Comparison of ENCODE assay signal across 9 mouse cellular contexts in the genomic region with DNA sequence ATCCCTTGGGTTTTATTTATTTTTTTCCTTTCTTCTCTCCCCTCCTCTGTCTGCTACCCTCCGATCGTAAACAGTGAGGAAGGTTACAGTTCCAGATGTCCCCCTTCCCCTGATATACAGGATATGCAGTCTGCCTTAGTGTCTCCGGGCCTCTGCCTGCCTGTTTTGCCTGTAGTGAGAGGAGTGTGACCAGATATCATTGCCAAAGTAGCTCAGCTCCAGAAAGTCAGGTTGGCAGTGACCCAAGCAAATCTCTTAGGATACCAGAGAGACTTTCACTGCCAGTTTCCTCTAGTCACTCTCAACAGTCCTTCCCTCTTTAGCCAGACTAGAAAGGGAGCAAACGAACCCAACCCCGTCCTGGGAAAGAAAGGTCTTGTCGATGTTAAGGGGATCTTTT.
A peak's percentile ranks its signal among the peaks of the same experiment; 100 is the strongest.
DNase-seq lines count a peak whose midpoint lies in the region; ATAC-seq lines count a peak whose summit lies in the region.
"Had no signal": no experiment of that assay in that cellular context is flagged by ENCODE, and none has a peak within 500 bp of the region (broad histone marks: within the 10 kb centered on the region; RNA-seq: fewer than 3 reads in every experiment).

No protein-coding gene starts in this region.

- no peaks in the 10 kb centered on the region for H3K4me1 ChIP-seq in hindbrain, embryonic 16.5 days (ENCODE audit: control insufficient read depth, insufficient read depth, low read depth, low read length)
- no peaks in the 10 kb centered on the region for H3K4me1 ChIP-seq in hindbrain, embryonic 11.5 days (replicated peaks; ENCODE audit: control insufficient read depth, insufficient read depth, low read length)

- H3K4me2 ChIP-seq in hindbrain, embryonic 16.5 days (ENCODE audit: low read length) = no peak overlapping the region
- H3K4me2 ChIP-seq in hindbrain, embryonic 11.5 days (replicated peaks; ENCODE audit: low read depth, low read length) = no peak overlapping the region

- no peaks in the 10 kb centered on the region for H3K36me3 ChIP-seq in hindbrain, embryonic 16.5 days (ENCODE audit: control insufficient read depth, insufficient read depth, low read length)
- H3K36me3 ChIP-seq in hindbrain, embryonic 11.5 days (ENCODE audit: control insufficient read depth, insufficient read depth, low read length) = no peaks in the 10 kb centered on the region

- WGBS in hindbrain, embryonic 16.5 days = 56% methylated on average over 6 of the region's 6 CpGs
- 90% methylated on average over 6 of the region's 6 CpGs for WGBS in hindbrain, embryonic 11.5 days

- no peak for DNase-seq in hindbrain, embryonic 11.5 days (ENCODE audit: low spot score)
- DNase-seq in adrenal gland, postnatal 36 days = peak; percentile 38 to 61
- peak; percentile 31 to 70 for DNase-seq in gastrocnemius, postnatal 4 days (ENCODE audit: low spot score in 2 of 2)
- peak; percentile 39 for DNase-seq in layer of hippocampus, adult 9-11 months
- DNase-seq in right cerebral cortex, postnatal 36 days (ENCODE audit: low spot score in 2 of 2) = peak; percentile 26 to 28
- DNase-seq in thymus, postnatal 14 days = no peak
- no peak for DNase-seq in spleen, postnatal 10 days (ENCODE audit: low spot score in 2 of 2)

- H3K9ac ChIP-seq in hindbrain, embryonic 16.5 days (ENCODE audit: low read depth, low read length) = no peak overlapping the region
- no peak overlapping the region for H3K9ac ChIP-seq in hindbrain, embryonic 11.5 days (ENCODE audit: low read depth, low read length)

- ATAC-seq in hindbrain, embryonic 16.5 days = peak; percentile 71
- no peak for ATAC-seq in hindbrain, embryonic 11.5 days (ENCODE audit: low FRiP score)

- H3K27me3 ChIP-seq in hindbrain, embryonic 16.5 days (replicated peaks; ENCODE audit: control insufficient read depth, insufficient read depth, low read length) = no peaks in the 10 kb centered on the region
- no peaks in the 10 kb centered on the region for H3K27me3 ChIP-seq in hindbrain, embryonic 11.5 days (ENCODE audit: control insufficient read depth, insufficient read depth, low read length)

- no peak overlapping the region for H3K4me3 ChIP-seq in hindbrain, embryonic 16.5 days (ENCODE audit: low read length)
- no peak overlapping the region for H3K4me3 ChIP-seq in hindbrain, embryonic 11.5 days (ENCODE audit: low read depth, low read length)
- H3K4me3 ChIP-seq: myocyte had no signal

- H3K9me3 ChIP-seq in hindbrain, embryonic 16.5 days (ENCODE audit: control insufficient read depth, low read length) = no peaks in the 10 kb centered on the region
- H3K9me3 ChIP-seq in hindbrain, embryonic 11.5 days (ENCODE audit: control insufficient read depth, low read length) = no peaks in the 10 kb centered on the region

- peak overlapping the region; percentile 50; the same call in 1 of the 2 replicates for H3K27ac ChIP-seq in hindbrain, embryonic 16.5 days (ENCODE audit: low read depth, low read length)
- no peak overlapping the region for H3K27ac ChIP-seq in hindbrain, embryonic 11.5 days (ENCODE audit: low read depth, low read length)

Comparison
In these comparisons a context has a peak if more than half of its experiments do, and no peak if none do; other contexts are left out.
1. DNase-seq: peak in adrenal gland, postnatal 36 days (2 of 2), gastrocnemius, postnatal 4 days (2 of 2), layer of hippocampus, adult 9-11 months (single experiment) and right cerebral cortex, postnatal 36 days (2 of 2); none in hindbrain, embryonic 11.5 days (single experiment), thymus, postnatal 14 days (single experiment) and spleen, postnatal 10 days (0 of 2).